Mouse (Mus musculus) kidney, adult 2 months (tissue): ENCODE results near the gene Hhatl.

ENCODE experiments used
- CTCF ChIP-seq: fragments of 200-500 bp; conservative IDR thresholded peaks from 2 replicates; pipeline ENCODE4 v1.5.1; 2011; ENCODE audit warnings: low read depth, mild to moderate bottlenecking, control low read depth, low read length, moderate library complexity, mixed read lengths; ENCODE audit not compliant: insufficient read depth, insufficient read length
- POLR2A ChIP-seq: fragments of 200-500 bp; IDR thresholded peaks from one replicate; pipeline ENCODE4 v1.6.1; 2011; ENCODE audit warnings: low read depth, low read length, control low read depth

DNA sequence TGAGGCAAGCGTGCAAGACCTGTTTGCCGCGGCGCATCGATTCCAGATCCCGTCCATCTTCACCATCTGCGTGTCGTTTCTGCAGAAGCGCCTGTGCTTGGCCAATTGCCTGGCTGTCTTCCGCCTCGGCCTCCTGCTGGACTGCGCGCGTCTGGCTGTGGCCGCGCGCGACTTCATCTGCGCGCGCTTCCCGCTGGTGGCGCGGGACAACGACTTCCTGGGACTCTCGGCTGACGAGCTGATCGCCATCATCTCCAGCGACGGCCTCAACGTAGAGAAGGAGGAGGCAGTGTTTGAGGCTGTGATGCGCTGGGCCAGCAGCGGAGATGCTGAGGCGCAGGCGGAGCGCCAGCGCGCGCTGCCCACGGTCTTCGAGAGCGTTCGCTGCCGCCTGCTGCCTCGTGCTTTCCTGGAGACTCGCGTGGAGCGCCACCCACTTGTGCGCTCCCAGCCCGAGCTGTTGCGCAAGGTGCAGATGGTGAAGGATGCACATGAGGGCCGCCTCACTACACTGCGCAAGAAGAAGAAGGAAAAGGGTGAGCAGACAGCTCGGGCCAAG, 14.2 kb downstream of the Hhatl start:
- no peak for TF ChIP-seq CTCF
- TF ChIP-seq POLR2A = no peak
